In genomic region chr11:98348083-98348961, GRCm38 (mm10) we compare ENCODE assay signal across 8 mouse cellular contexts. TPM values are rescaled to one million over a fixed set of nuclear protein-coding genes. Genes with fewer than 3 reads are reported as not detected.
DNase-seq lines count a peak whose midpoint lies in the region; ATAC-seq and TF ChIP-seq lines count a peak whose summit lies in the region.

Gene Ppp1r1b (plus strand): TSS chr11:98348404.

- no peak within 1 kb of the TSS for H3K9ac ChIP-seq in liver, embryonic 16.5 days (ENCODE audit: low read depth, low read length)

- H3K27me3 ChIP-seq in liver, embryonic 16.5 days (ENCODE audit: control insufficient read depth, insufficient read depth, low read depth, low read length), result peaks cover 70% of the 10 kb centered on the region

- H3K4me3 ChIP-seq in cortical plate, adult 2 months (ENCODE audit: insufficient read depth, low read length), result peak within 1 kb of the TSS; percentile 96
- peak within 1 kb of the TSS; percentile 37 for H3K4me3 ChIP-seq in liver, embryonic 16.5 days (ENCODE audit: low read depth, low read length)
- peak within 1 kb of the TSS; percentile 55 for H3K4me3 ChIP-seq in olfactory bulb, adult 2 months (ENCODE audit: insufficient read depth, low read depth, low read length)

- no peak for TF ChIP-seq CTCF in cortical plate, adult 2 months (IDR thresholded peaks at IDR 0.05; ENCODE audit: extremely low read depth, insufficient read depth, low read length)
- TF ChIP-seq CTCF in olfactory bulb, adult 2 months (IDR thresholded peaks at IDR 0.05; ENCODE audit: insufficient read depth, low read depth, low read length), result no peak

- 1% methylated on average over 55 of the region's 55 CpGs for WGBS in liver, embryonic 16.5 days (ENCODE audit: insufficient replicate concordance)
- WGBS in olfactory bulb, adult 2 months, result under 1% methylated on average over 55 of the region's 55 CpGs

- no peak for TF ChIP-seq POLR2A in cortical plate, adult 2 months (IDR thresholded peaks at IDR 0.05; ENCODE audit: extremely low read depth, insufficient read depth, low read length)
- no peak for TF ChIP-seq POLR2A in olfactory bulb, adult 2 months (IDR thresholded peaks at IDR 0.05; ENCODE audit: insufficient read depth, low read depth, low read length)

- no peaks in the 10 kb centered on the region for H3K36me3 ChIP-seq in liver, embryonic 16.5 days (ENCODE audit: control insufficient read depth, insufficient read depth)

- 0 out of 2 replicates have a peak, but pooled peaks have one; percentile 9 for ATAC-seq in liver, embryonic 16.5 days (ENCODE audit: low read depth)
- no peak for ATAC-seq in monocyte, adult 5-6 weeks (replicated peaks; ENCODE audit: insufficient number of reproducible peaks, low FRiP score, low TSS enrichment, poor library complexity, severe bottlenecking)

- peak; percentile 61 for DNase-seq in ovary, postnatal 36 days (ENCODE audit: low spot score)
- DNase-seq in ovary, adult 18-20 months (ENCODE audit: low spot score), result no peak
- peak; percentile 69 to 74 for DNase-seq in heart, postnatal 10 days
- DNase-seq in kidney, postnatal 36 days, result peak; percentile 61 to 72

- H3K9me3 ChIP-seq in liver, embryonic 16.5 days (replicated peaks; ENCODE audit: control insufficient read depth, low read length), result no peaks in the 10 kb centered on the region

- H3K27ac ChIP-seq in cortical plate, adult 2 months (ENCODE audit: insufficient read depth, low read length), result peak within 1 kb of the TSS; percentile 78
- no peak within 1 kb of the TSS for H3K27ac ChIP-seq in liver, embryonic 16.5 days (ENCODE audit: low read length)
- no peak within 1 kb of the TSS for H3K27ac ChIP-seq in olfactory bulb, adult 2 months (ENCODE audit: insufficient read depth, low read depth, low read length)

- peaks cover 5% of the 10 kb centered on the region; the same call in 1 of the 2 replicates for H3K4me1 ChIP-seq in cortical plate, adult 2 months (ENCODE audit: control insufficient read depth, insufficient read depth, low read length)
- H3K4me1 ChIP-seq in liver, embryonic 16.5 days (ENCODE audit: control insufficient read depth, low read depth, low read length), result no peaks in the 10 kb centered on the region; the same call in none of the 2 replicates
- peaks cover 26% of the 10 kb centered on the region for H3K4me1 ChIP-seq in olfactory bulb, adult 2 months (ENCODE audit: control insufficient read depth, insufficient read depth, low read length)

- intact Hi-C loops in heart, postnatal 10 days (cut with DNase I), result no loop called here

- peak within 1 kb of the TSS; percentile 53 for H3K4me2 ChIP-seq in liver, embryonic 16.5 days (ENCODE audit: low read depth, low read length)

RNA-seq across cellular contexts. Expression of gene Ppp1r1b, which starts in this region (rescaled TPM):
- polyA plus RNA-seq in cortical plate, adult 2 months (2012; rRNA removed), result 127 and 322 TPM in 2 replicates
- 1 to 10 TPM; 2.7 to 4.0 TPM for total RNA-seq in heart, postnatal 10 days (2021)
- polyA plus RNA-seq in liver, embryonic 16.5 days (2015; fragmentation: Nextera tagmentation; extraction: Ambion mirVana), result 0.79 and 1.9 TPM in 2 replicates
- polyA plus RNA-seq in olfactory bulb, adult 2 months (2012; ENCODE audit: insufficient read depth, insufficient read length, low replicate concordance, missing spikeins), result not detected in 2 replicates
- not detected in 3 replicates for total RNA-seq in monocyte, adult 5-6 weeks (2017)

Comparison
In these comparisons a context has a peak if more than half of its experiments do, and no peak if none do; other contexts are left out.
1. RNA of gene Ppp1r1b (polyA plus RNA-seq): 127 to 322 TPM in cortical plate, adult 2 months; 0.79 to 1.9 TPM in liver, embryonic 16.5 days and not detected in olfactory bulb, adult 2 months; every median in the first group is over 10 times any median in the second.
2. H3K4me3 ChIP-seq: peak in every context shown above with its lines; median percentile 96 in cortical plate, adult 2 months; 55 in olfactory bulb, adult 2 months; 37 in liver, embryonic 16.5 days.